25 mouse cellular contexts compared by ENCODE assay signal in genomic region chr5:103711886-103712285, GRCm38 (mm10). TPM values are rescaled to one million over a fixed set of nuclear protein-coding genes. Genes with fewer than 3 reads are reported as not detected.
"Had no signal": no experiment of that assay in that cellular context is flagged by ENCODE, and none has a peak within 500 bp of the region (broad histone marks: within the 10 kb centered on the region; RNA-seq: fewer than 3 reads in every experiment).

No protein-coding gene starts in this region.

- H3K27me3 ChIP-seq: limb, embryonic 13.5 days; lung, embryonic 15.5 days; megakaryocyte, embryonic 14.5 days; neural tube, embryonic 12.5 days; neural tube, embryonic 15.5 days; stomach, embryonic 15.5 days had no signal

- H3K4me3 ChIP-seq: limb, embryonic 10.5 days; limb, embryonic 13.5 days; liver, embryonic 12.5 days; liver, embryonic 15.5 days; lung, embryonic 15.5 days; megakaryocyte, embryonic 14.5 days; neural tube, embryonic 12.5 days; neural tube, embryonic 15.5 days; stomach, embryonic 15.5 days had no signal

- DNase-seq: kidney, adult 2 months; kidney, postnatal 25 days; liver; lung, adult 18-20 months; lung, postnatal 10 days; lung, postnatal 36 days; midbrain, embryonic 14.5 days; spleen, adult 18-20 months; thymus, adult 18-20 months; thymus, postnatal 36 days had no signal

- ATAC-seq: intestine, postnatal 0 days; liver, embryonic 12.5 days had no signal

- H3K27ac ChIP-seq: kidney, postnatal 0 days; limb, embryonic 10.5 days; limb, embryonic 13.5 days; liver, embryonic 12.5 days; liver, embryonic 15.5 days; lung, embryonic 15.5 days; neural tube, embryonic 12.5 days; neural tube, embryonic 15.5 days; stomach, embryonic 15.5 days had no signal

- H3K4me1 ChIP-seq: limb, embryonic 10.5 days; limb, embryonic 13.5 days; lung, embryonic 15.5 days; neural tube, embryonic 12.5 days; neural tube, embryonic 15.5 days had no signal

RNA-seq across cellular contexts. Expression of gene 1700016H13Rik, which starts 56.1 kb away (rescaled TPM):
- total RNA-seq: layer of hippocampus, adult 8-10 months; layer of hippocampus, postnatal 14 days; left cerebral cortex, adult 8-10 months; midbrain, postnatal 0 days had no signal
- polyA plus RNA-seq: kidney, adult 2 months; limb, embryonic 13.5 days; liver, embryonic 12.5 days; liver, embryonic 15.5 days had no signal
